Mouse (Mus musculus) limb, embryonic 14.5 days (tissue): ENCODE results near the gene Slc26a11. TPM values are rescaled to one million over a fixed set of nuclear protein-coding genes. Genes with fewer than 3 reads are reported as not detected.

Source experiments
- ATAC-seq: fragments of 200-750 bp; cut with Nextera tagmentation; 2 replicates; pipeline ENCODE4 v1.8.0; 2017; ENCODE audit warnings: low read depth, moderate number of reproducible peaks, moderate TSS enrichment; ENCODE audit not compliant: low FRiP score
- DNase-seq: peaks from one replicate; pipeline ENCODE4 v3.0.0-alpha.2; 2015; ENCODE audit warnings: low spot score
- H3K27ac ChIP-seq: fragments of 300-500 bp; sonication (generic); replicated peaks from 2 replicates; pipeline ENCODE4 v1.5.1; 2014; ENCODE audit warnings: low read depth, mild to moderate bottlenecking, low read length, moderate library complexity, mixed read lengths
- H3K27me3 ChIP-seq: fragments of 300-500 bp; sonication (generic); 2 replicates; pipeline ENCODE4 v1.6.1; 2014; ENCODE audit warnings: low read length, mixed read lengths; ENCODE audit not compliant: control insufficient read depth, insufficient read depth
- H3K36me3 ChIP-seq: fragments of 300-500 bp; sonication (generic); 2 replicates; pipeline ENCODE4 v1.6.1; 2014; ENCODE audit warnings: mild to moderate bottlenecking, low read length, moderate library complexity, mixed read lengths; ENCODE audit not compliant: control insufficient read depth, insufficient read depth
- H3K4me1 ChIP-seq: fragments of 300-500 bp; sonication (generic); 2 replicates; pipeline ENCODE4 v1.6.1; 2014; ENCODE audit warnings: antibody characterized with exemption, low read length, mixed read lengths; ENCODE audit not compliant: control insufficient read depth, insufficient read depth
- H3K4me2 ChIP-seq: fragments of 300-500 bp; sonication (generic); replicated peaks from 2 replicates; pipeline ENCODE4 v1.6.1; 2014; ENCODE audit warnings: low read depth, mild to moderate bottlenecking, low read length, moderate library complexity; ENCODE audit not compliant: severe bottlenecking
- H3K4me3 ChIP-seq: fragments of 300-500 bp; sonication (generic); replicated peaks from 2 replicates; pipeline ENCODE4 v1.5.1; 2014; ENCODE audit warnings: low read length
- H3K9ac ChIP-seq: fragments of 300-500 bp; sonication (generic); 2 replicates; pipeline ENCODE4 v1.6.1; 2014; ENCODE audit warnings: mild to moderate bottlenecking, low read depth, low read length, moderate library complexity; ENCODE audit not compliant: severe bottlenecking
- H3K9me3 ChIP-seq: fragments of 300-500 bp; sonication (generic); 2 replicates; pipeline ENCODE4 v1.6.1; 2016; ENCODE audit warnings: low read length; ENCODE audit not compliant: control insufficient read depth
- POLR2A ChIP-seq: fragments of 200-500 bp; IDR thresholded peaks from 2 replicates; pipeline ENCODE4 v1.8.0; 2012; ENCODE audit warnings: inconsistent platforms, mild to moderate bottlenecking, moderate library complexity, borderline replicate concordance; ENCODE audit not compliant: insufficient read depth, insufficient read length; ENCODE audit errors: extremely low read depth
- WGBS: fragments of 180-500 bp; shearing (Covaris S2); extraction: QIAGEN DNeasy Blood & Tissue Kit; methylation state at CpG from one replicate; pipeline ENCODE4 v1.1.7; 2014; 5-methylcytosine and 5-hydroxymethylcytosine counted together
- polyA plus RNA-seq, 2 experiments: library from polyadenylated mRNA; depleted of rRNA in 1 of 2; stranded (reverse) in 1 of 2; unstranded in 1 of 2; fragments of >200 nt; fragmentation: Nextera tagmentation in 1 of 2; extraction: Ambion mirVana in 1 of 2; gene quantifications; 2 replicates each; pipeline versions ENCODE4 v1.2.1 to v1.2.3; 2012 to 2014

Slc26a11 gene
- polyA plus RNA-seq, 2 experiments: 10.7 to 28.5 TPM

DNA sequence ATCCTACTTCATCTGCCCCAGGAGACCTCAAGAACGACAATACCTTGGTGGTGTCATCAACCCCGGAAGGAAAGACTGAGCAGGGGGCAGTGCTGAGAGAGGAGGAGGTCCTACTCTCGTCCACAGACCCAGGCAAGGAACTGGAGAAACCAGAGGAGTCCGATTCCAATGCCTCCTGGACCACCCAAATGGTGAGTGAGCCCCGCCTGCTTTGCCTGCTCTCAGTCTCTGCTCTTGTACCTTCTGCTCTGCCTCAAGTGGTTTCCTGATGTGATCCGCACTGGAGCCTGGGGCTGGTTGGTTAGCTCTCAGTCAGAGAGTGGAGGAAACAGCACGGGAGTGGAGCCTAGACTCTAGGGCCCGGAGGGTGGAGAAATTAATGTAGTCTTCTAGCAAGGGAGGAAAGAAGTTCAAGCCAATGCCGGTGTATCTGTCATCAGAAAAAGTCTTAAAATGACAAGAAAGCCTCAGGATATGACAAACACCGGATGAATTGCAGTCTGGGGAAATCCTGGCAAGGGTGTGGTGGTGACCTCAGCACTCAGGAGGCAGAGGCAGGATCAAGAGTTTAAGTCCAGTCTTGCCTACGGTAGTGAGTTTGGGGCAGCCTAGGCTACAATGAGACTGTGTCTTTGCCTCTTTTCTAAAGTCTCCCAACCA lies 47.3 kb downstream of the Slc26a11 start:
- TF ChIP-seq POLR2A: no peak
- H3K4me1 ChIP-seq: no peaks in the 10 kb centered on the region
- no peak overlapping the region for H3K4me3 ChIP-seq
- no peak overlapping the region for H3K9ac ChIP-seq
- H3K27ac ChIP-seq: no peak overlapping the region
- H3K9me3 ChIP-seq: no peaks in the 10 kb centered on the region
- no peaks in the 10 kb centered on the region for H3K36me3 ChIP-seq
- WGBS: 39% methylated on average over 11 of the region's 11 CpGs
- no peak for DNase-seq
- H3K27me3 ChIP-seq: no peaks in the 10 kb centered on the region
- no peak for ATAC-seq
- no peak overlapping the region for H3K4me2 ChIP-seq

DNA sequence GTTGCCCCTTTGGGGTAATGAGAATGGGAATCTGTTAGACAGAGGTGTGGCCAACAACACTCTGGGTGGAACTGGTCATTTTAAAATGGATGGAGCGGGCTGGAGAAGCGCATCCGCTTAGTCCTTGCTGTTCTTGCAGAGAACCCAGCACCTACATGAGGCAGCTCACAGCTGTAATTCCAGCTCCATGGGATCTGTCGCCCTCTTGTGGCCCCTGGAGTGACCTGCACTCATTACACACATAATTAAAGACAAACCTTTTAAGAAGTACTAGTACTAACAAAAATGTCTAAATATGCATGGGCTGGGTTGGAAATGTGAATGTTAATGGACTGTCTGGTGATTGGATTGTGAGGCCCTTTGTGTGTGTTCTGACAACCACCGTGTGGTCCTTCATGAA lies 49.3 kb downstream of the Slc26a11 start:
- H3K27me3 ChIP-seq: no peaks in the 10 kb centered on the region
- TF ChIP-seq POLR2A: no peak
- DNase-seq: no peak
- H3K4me3 ChIP-seq: no peak overlapping the region
- no peak for ATAC-seq
- no peaks in the 10 kb centered on the region for H3K9me3 ChIP-seq
- no peak overlapping the region for H3K4me2 ChIP-seq
- no peak overlapping the region for H3K9ac ChIP-seq
- no peaks in the 10 kb centered on the region for H3K4me1 ChIP-seq
- no peaks in the 10 kb centered on the region for H3K36me3 ChIP-seq
- no peak overlapping the region for H3K27ac ChIP-seq
- 64% methylated on average over 5 of the region's 5 CpGs for WGBS

DNA sequence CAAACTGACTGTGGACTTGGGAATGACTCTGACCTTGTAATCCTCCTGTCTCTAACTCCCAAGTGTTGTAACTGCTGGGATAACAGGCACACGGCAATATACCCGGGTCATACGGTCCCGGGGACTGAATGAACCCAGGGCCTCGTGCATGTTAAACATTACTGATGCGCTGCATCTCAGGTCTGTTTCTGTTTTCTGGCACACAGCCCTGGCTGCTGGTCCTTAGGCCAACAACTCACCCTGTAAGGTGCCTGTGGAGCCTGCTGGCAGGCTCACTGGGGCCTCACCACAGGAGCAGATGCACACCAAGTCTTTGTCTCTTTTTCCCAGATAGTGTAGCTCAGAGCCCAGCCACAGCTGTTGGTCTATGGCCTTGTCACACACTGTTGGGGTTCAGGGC lies 52.0 kb downstream of the Slc26a11 start:
- DNase-seq (no peak), ATAC-seq (no peak)
- Histone ChIP-seq H3K27ac (no peak overlapping the region), H3K9me3 (no peaks in the 10 kb centered on the region), H3K4me1 (no peaks in the 10 kb centered on the region), H3K9ac (no peak overlapping the region), H3K4me2 (no peak overlapping the region), H3K4me3 (no peak overlapping the region), H3K36me3 (peaks cover 4% of the 10 kb centered on the region; the same call in 1 of the 2 replicates), H3K27me3 (no peaks in the 10 kb centered on the region)
- TF ChIP-seq POLR2A: no peak
- 85% methylated on average over 6 of the region's 6 CpGs for WGBS

DNA sequence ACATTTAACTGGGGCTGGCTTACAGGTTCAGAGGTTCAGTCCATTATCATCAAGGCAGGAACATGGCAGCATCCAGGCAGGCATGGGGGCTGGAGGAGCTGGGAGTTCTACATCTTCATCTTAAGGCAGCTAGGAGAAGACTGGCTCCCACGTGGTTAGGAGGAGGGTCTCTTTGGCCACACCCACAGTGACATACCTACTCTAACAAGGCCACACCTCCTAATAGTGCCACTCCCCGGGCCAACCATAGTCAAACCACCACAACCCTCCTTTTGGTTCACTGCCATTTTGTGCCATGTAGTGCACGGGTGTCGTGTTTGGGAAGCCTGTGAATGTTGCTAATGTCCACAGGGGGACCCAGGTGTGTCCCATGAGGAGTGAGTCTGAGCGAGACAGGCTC lies 52.6 kb downstream of the Slc26a11 start:
- Histone ChIP-seq H3K4me3 (no peak overlapping the region), H3K27me3 (no peaks in the 10 kb centered on the region), H3K9me3 (no peaks in the 10 kb centered on the region), H3K27ac (no peak overlapping the region), H3K4me1 (no peaks in the 10 kb centered on the region), H3K4me2 (no peak overlapping the region), H3K9ac (no peak overlapping the region), H3K36me3 (peaks cover 4% of the 10 kb centered on the region; the same call in 1 of the 2 replicates)
- DNase-seq (no peak), ATAC-seq (no peak)
- WGBS: 54% methylated on average over 5 of the region's 5 CpGs
- TF ChIP-seq POLR2A: no peak

DNA sequence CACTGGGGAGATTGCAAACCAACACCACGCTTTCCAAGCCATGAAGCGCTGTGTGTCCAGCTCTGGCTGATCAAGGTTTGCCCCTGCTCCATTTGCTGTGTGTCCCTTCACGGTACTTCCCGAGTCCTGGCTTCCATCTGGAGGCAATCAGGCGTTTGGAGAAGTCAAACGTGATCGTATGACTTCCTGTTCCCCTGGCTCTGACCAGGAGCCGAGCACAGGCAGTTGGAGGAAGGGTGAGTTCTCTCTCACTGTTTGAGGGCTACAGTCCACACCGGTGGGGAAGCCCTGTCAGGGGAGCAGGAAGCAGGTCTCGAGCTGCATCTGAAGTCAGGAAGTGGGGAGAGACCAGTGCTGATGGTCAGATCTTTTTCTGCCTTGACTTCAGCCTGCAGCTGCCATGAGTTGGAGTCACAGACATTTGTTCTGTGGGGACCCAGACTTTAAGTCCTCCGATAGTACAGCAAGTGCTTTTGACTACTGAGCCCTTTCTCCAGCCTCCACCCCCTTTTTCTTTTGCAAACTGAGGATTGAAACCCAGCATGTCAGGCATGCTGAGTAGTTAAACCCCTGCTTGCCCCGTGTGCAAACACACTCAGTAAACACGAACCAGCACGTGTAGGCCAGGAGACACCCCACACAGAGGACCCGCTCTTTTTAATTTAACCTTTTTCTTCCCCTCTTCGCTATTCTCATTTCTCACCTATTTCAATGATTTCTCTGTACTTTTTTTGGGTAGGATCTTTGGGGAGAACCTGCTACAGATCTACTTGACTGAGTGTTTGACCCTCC lies 64.2 kb downstream of the Slc26a11 start:
- Histone ChIP-seq H3K4me1 (peaks cover 8% of the 10 kb centered on the region), H3K9me3 (no peaks in the 10 kb centered on the region), H3K27ac (peak overlapping the region; percentile 72; the same call in 1 of the 2 replicates), H3K4me3 (no peak overlapping the region), H3K9ac (peak overlapping the region; percentile 25; the same call in 1 of the 2 replicates), H3K36me3 (peaks cover 6% of the 10 kb centered on the region; the same call in 1 of the 2 replicates), H3K27me3 (no peaks in the 10 kb centered on the region), H3K4me2 (no peak overlapping the region)
- DNase-seq (peak; percentile 13), ATAC-seq (no peak; the same call in 1 of the 2 replicates)
- TF ChIP-seq POLR2A: no peak
- 35% methylated on average over 16 of the region's 16 CpGs for WGBS
